Mouse (Mus musculus) gastrocnemius, adult 2 months (tissue): ENCODE data around the gene Gm20388. TPM values are rescaled to one million over a fixed set of nuclear protein-coding genes. Genes with fewer than 3 reads are reported as not detected.

ENCODE experiments used
- DNase-seq: peaks from one replicate; pipeline ENCODE4 v3.0.0; 2022
- H3K27ac ChIP-seq: fragments of 200-600 bp; 2 replicates; pipeline ENCODE4 v1.8.1; 2022; ENCODE audit warnings: mild to moderate bottlenecking
- H3K4me3 ChIP-seq: fragments of 200-600 bp; 2 replicates; pipeline ENCODE4 v1.8.1; 2022; ENCODE audit warnings: mild to moderate bottlenecking, moderate library complexity
- CTCF ChIP-seq: fragments of 200-600 bp; IDR thresholded peaks from 2 replicates; pipeline ENCODE4 v1.8.1; 2022; ENCODE audit warnings: antibody characterized with exemption, mild to moderate bottlenecking, moderate library complexity
- intact Hi-C: fragments of 180-260 bp; cut with DNase I; formaldehyde crosslinking; loops from one replicate; pipeline ENCODE4 v1.15.1; 2025
- total RNA-seq, 2 experiments: library from RNA; stranded (reverse); gene quantifications; 2 replicates each; pipeline ENCODE4 v1.2.3; 2021

The Gm20388 gene
- total RNA-seq, 2 experiments from 2014 or later: 6.1 to 15.0 TPM

- no peak overlapping the region for H3K4me3 ChIP-seq
- intact Hi-C loops: no loop called here
- no peak for TF ChIP-seq CTCF
- no peak overlapping the region for H3K27ac ChIP-seq
- no peak for DNase-seq
These were observed 12.7 kb upstream of the Gm20388 start for GRCm38 (mm10) chr8:119897933-119898332.

- intact Hi-C loops: no loop called here
- TF ChIP-seq CTCF: no peak
- Histone ChIP-seq H3K4me3 (no peak overlapping the region), H3K27ac (no peak overlapping the region)
- DNase-seq: no peak
These were observed 9.3 kb upstream of the Gm20388 start for GRCm38 (mm10) chr8:119901349-119901748.

- intact Hi-C loops: no loop called here
- Histone ChIP-seq H3K4me3 (no peak overlapping the region), H3K27ac (no peak overlapping the region)
- no peak for TF ChIP-seq CTCF
- DNase-seq: no peak
These were observed 8.7 kb upstream of the Gm20388 start for GRCm38 (mm10) chr8:119901952-119902351.

GRCm38 (mm10) chr8:119904323-119904911 is 6.2 kb upstream of the Gm20388 start:
- no peak for DNase-seq
- Histone ChIP-seq H3K27ac (no peak overlapping the region), H3K4me3 (no peak overlapping the region)
- no peak for TF ChIP-seq CTCF
- intact Hi-C loops: no loop called here

GRCm38 (mm10) chr8:119909944-119910546 is 596 bp upstream of the Gm20388 start, which contains the start of gene Usp10:
Gene Usp10 (plus strand): TSS chr8:119910360.
- peak within 1 kb of the TSS; percentile 97 for H3K27ac ChIP-seq
- intact Hi-C loops: no loop called here
- peak within 1 kb of the TSS; percentile 89 for H3K4me3 ChIP-seq
- no peak for TF ChIP-seq CTCF
- no peak for DNase-seq

GRCm38 (mm10) chr8:119911258-119911962 is 769 bp downstream of the Gm20388 start:
- DNase-seq: no peak
- H3K4me3 ChIP-seq: peak overlapping the region; percentile 89
- intact Hi-C loops: no loop called here
- peak overlapping the region; percentile 97 for H3K27ac ChIP-seq
- TF ChIP-seq CTCF: no peak

- intact Hi-C loops: no loop called here
- no peak overlapping the region for H3K4me3 ChIP-seq
- no peak for TF ChIP-seq CTCF
- no peak overlapping the region for H3K27ac ChIP-seq
- no peak for DNase-seq
These were observed 2.0 kb downstream of the Gm20388 start for GRCm38 (mm10) chr8:119912643-119913042.

- DNase-seq: no peak
- intact Hi-C loops: no loop called here
- no peak overlapping the region for H3K27ac ChIP-seq
- H3K4me3 ChIP-seq: no peak overlapping the region
- TF ChIP-seq CTCF: no peak
These were observed 2.5 kb downstream of the Gm20388 start for GRCm38 (mm10) chr8:119913181-119913580.

GRCm38 (mm10) chr8:119914161-119914560 is 3.5 kb downstream of the Gm20388 start:
- intact Hi-C loops: no loop called here
- Histone ChIP-seq H3K4me3 (no peak overlapping the region), H3K27ac (no peak overlapping the region)
- no peak for TF ChIP-seq CTCF
- no peak for DNase-seq

GRCm38 (mm10) chr8:119915298-119915697 is 4.7 kb downstream of the Gm20388 start:
- intact Hi-C loops: no loop called here
- Histone ChIP-seq H3K27ac (no peak overlapping the region), H3K4me3 (no peak overlapping the region)
- TF ChIP-seq CTCF: no peak
- DNase-seq: no peak

GRCm38 (mm10) chr8:119916237-119916892 is 5.7 kb downstream of the Gm20388 start:
- Histone ChIP-seq H3K4me3 (no peak overlapping the region), H3K27ac (peak overlapping the region; percentile 12)
- TF ChIP-seq CTCF: no peak
- intact Hi-C loops: no loop called here
- no peak for DNase-seq

GRCm38 (mm10) chr8:119917415-119917814 is 6.8 kb downstream of the Gm20388 start:
- no peak overlapping the region for H3K27ac ChIP-seq
- no peak for TF ChIP-seq CTCF
- no peak overlapping the region for H3K4me3 ChIP-seq
- no peak for DNase-seq
- intact Hi-C loops: no loop called here

GRCm38 (mm10) chr8:119918155-119918567 is 7.5 kb downstream of the Gm20388 start:
- Histone ChIP-seq H3K27ac (no peak overlapping the region), H3K4me3 (no peak overlapping the region)
- DNase-seq: no peak
- intact Hi-C loops: no loop called here
- no peak for TF ChIP-seq CTCF
